Mouse (Mus musculus): ENCODE data around the gene Uqcc1. TPM values are rescaled to one million over a fixed set of nuclear protein-coding genes. Genes with fewer than 3 reads are reported as not detected.
"Not testable (repeated sequence)": the region's sequence is repeated elsewhere in the genome, so short reads cannot be mapped to it uniquely, and the experiment has no call there.

The Uqcc1 gene
- polyA plus RNA-seq, 1 experiment from 2014 or later, result 79.0 TPM

GRCm38 (mm10) chr2:155837961-155838360 is 92.1 kb downstream of the Uqcc1 start:
- WGBS, result 72% methylated on average over 3 of the region's 3 CpGs
- no peak for ATAC-seq (replicated peaks)
- no peaks in the 10 kb centered on the region for H3K9me3 ChIP-seq
- H3K4me2 ChIP-seq (replicated peaks), result no peak overlapping the region
- no peak overlapping the region for H3K9ac ChIP-seq (replicated peaks)
- H3K4me1 ChIP-seq, result no peaks in the 10 kb centered on the region
- H3K36me3 ChIP-seq, result no peaks in the 10 kb centered on the region
- no peaks in the 10 kb centered on the region for H3K27me3 ChIP-seq
- no peak overlapping the region for H3K27ac ChIP-seq (replicated peaks)
- no peak overlapping the region for H3K4me3 ChIP-seq

GRCm38 (mm10) chr2:155834732-155835131 is 95.4 kb downstream of the Uqcc1 start, which contains the start of gene Fam83c:
Fam83c (minus strand) TSS chr2:155834854.
- ATAC-seq (replicated peaks), result no peak
- Histone ChIP-seq H3K4me1 (no peaks in the 10 kb centered on the region), H3K27me3 (no peaks in the 10 kb centered on the region), H3K4me3 (no peak within 1 kb of the TSS), H3K9ac (replicated peaks) (no peak within 1 kb of the TSS), H3K27ac (replicated peaks) (no peak within 1 kb of the TSS), H3K4me2 (replicated peaks) (no peak within 1 kb of the TSS), H3K36me3 (no peaks in the 10 kb centered on the region), H3K9me3 (no peaks in the 10 kb centered on the region)
- WGBS, result 77% methylated on average over 9 of the region's 9 CpGs

- H3K27me3 ChIP-seq; H3K36me3 ChIP-seq; H3K4me1 ChIP-seq; H3K4me2 ChIP-seq (replicated peaks); H3K9ac ChIP-seq (replicated peaks); H3K27ac ChIP-seq (replicated peaks); H3K9me3 ChIP-seq; H3K4me3 ChIP-seq; ATAC-seq (replicated peaks): not testable (repeated sequence)
- WGBS, result 87% methylated on average over 1 of the region's 1 CpGs
Observed at GRCm38 (mm10) chr2:155832087-155832486, 98.0 kb downstream of the Uqcc1 start.

GRCm38 (mm10) chr2:155831302-155831701 is 98.8 kb downstream of the Uqcc1 start:
- H3K4me3 ChIP-seq, result no peak overlapping the region
- WGBS, result 61% methylated on average over 9 of the region's 9 CpGs
- H3K36me3 ChIP-seq, result no peaks in the 10 kb centered on the region
- ATAC-seq (replicated peaks), result no peak
- no peak overlapping the region for H3K4me2 ChIP-seq (replicated peaks)
- no peaks in the 10 kb centered on the region for H3K27me3 ChIP-seq
- H3K27ac ChIP-seq (replicated peaks), result no peak overlapping the region
- peaks cover 12% of the 10 kb centered on the region for H3K4me1 ChIP-seq
- no peak overlapping the region for H3K9ac ChIP-seq (replicated peaks)
- no peaks in the 10 kb centered on the region for H3K9me3 ChIP-seq

- 91% methylated on average over 8 of the region's 8 CpGs for WGBS
- Histone ChIP-seq H3K4me2 (replicated peaks) (no peak overlapping the region), H3K27ac (replicated peaks) (no peak overlapping the region), H3K27me3 (no peaks in the 10 kb centered on the region), H3K9me3 (no peaks in the 10 kb centered on the region), H3K4me1 (peaks cover 16% of the 10 kb centered on the region), H3K9ac (replicated peaks) (no peak overlapping the region), H3K36me3 (no peaks in the 10 kb centered on the region), H3K4me3 (no peak overlapping the region)
- no peak for ATAC-seq (replicated peaks)
Observed at GRCm38 (mm10) chr2:155830841-155831240, 99.3 kb downstream of the Uqcc1 start.

GRCm38 (mm10) chr2:155826630-155827424 is 103.3 kb downstream of the Uqcc1 start, which contains the start of gene Eif6:
Eif6 (minus strand) TSS chr2:155826925.
- no peaks in the 10 kb centered on the region for H3K9me3 ChIP-seq
- H3K4me1 ChIP-seq, result peaks cover 26% of the 10 kb centered on the region
- H3K36me3 ChIP-seq, result peaks cover 22% of the 10 kb centered on the region
- peak; percentile 96 for ATAC-seq (replicated peaks)
- H3K27me3 ChIP-seq, result no peaks in the 10 kb centered on the region
- peak within 1 kb of the TSS; percentile 89 for H3K4me2 ChIP-seq (replicated peaks)
- peak within 1 kb of the TSS; percentile 90 for H3K4me3 ChIP-seq
- H3K27ac ChIP-seq (replicated peaks), result peak within 1 kb of the TSS; percentile 84
- peak within 1 kb of the TSS; percentile 72 for H3K9ac ChIP-seq (replicated peaks)
- 2% methylated on average over 27 of the region's 27 CpGs for whole genome bisulfite sequencing

- 3% methylated on average over 52 of the region's 52 CpGs for WGBS
- Histone ChIP-seq H3K9me3 (no peaks in the 10 kb centered on the region), H3K4me2 (replicated peaks) (peak overlapping the region; percentile 89), H3K4me3 (peak overlapping the region; percentile 90), H3K4me1 (peaks cover 26% of the 10 kb centered on the region), H3K27ac (replicated peaks) (peak overlapping the region; percentile 84), H3K27me3 (no peaks in the 10 kb centered on the region), H3K9ac (replicated peaks) (peak overlapping the region; percentile 72), H3K36me3 (peaks cover 28% of the 10 kb centered on the region)
- no peak for ATAC-seq (replicated peaks)
Observed at GRCm38 (mm10) chr2:155825904-155826629, 104.0 kb downstream of the Uqcc1 start.

- H3K27ac ChIP-seq (replicated peaks), result no peak overlapping the region
- WGBS, result 95% methylated on average over 8 of the region's 8 CpGs
- H3K27me3 ChIP-seq, result no peaks in the 10 kb centered on the region
- H3K4me1 ChIP-seq, result peaks cover 33% of the 10 kb centered on the region
- no peak overlapping the region for H3K4me2 ChIP-seq (replicated peaks)
- H3K9ac ChIP-seq (replicated peaks), result no peak overlapping the region
- H3K4me3 ChIP-seq, result no peak overlapping the region
- H3K9me3 ChIP-seq, result no peaks in the 10 kb centered on the region
- peaks cover 39% of the 10 kb centered on the region for H3K36me3 ChIP-seq
- ATAC-seq (replicated peaks), result no peak
Observed at GRCm38 (mm10) chr2:155823722-155824121, 106.4 kb downstream of the Uqcc1 start.

GRCm38 (mm10) chr2:155820779-155821178 is 109.3 kb downstream of the Uqcc1 start:
- H3K9ac ChIP-seq (replicated peaks), result no peak overlapping the region
- H3K9me3 ChIP-seq, result no peaks in the 10 kb centered on the region
- no peaks in the 10 kb centered on the region for H3K27me3 ChIP-seq
- no peak overlapping the region for H3K4me3 ChIP-seq
- peaks cover 28% of the 10 kb centered on the region for H3K4me1 ChIP-seq
- no peak for ATAC-seq (replicated peaks)
- peaks cover 41% of the 10 kb centered on the region for H3K36me3 ChIP-seq
- WGBS, result 92% methylated on average over 5 of the region's 5 CpGs
- no peak overlapping the region for H3K27ac ChIP-seq (replicated peaks)
- no peak overlapping the region for H3K4me2 ChIP-seq (replicated peaks)

- Histone ChIP-seq H3K4me1 (peaks cover 20% of the 10 kb centered on the region), H3K9me3 (no peaks in the 10 kb centered on the region), H3K4me3 (peak overlapping the region; percentile 58), H3K27me3 (no peaks in the 10 kb centered on the region), H3K27ac (replicated peaks) (peak overlapping the region; percentile 88), H3K4me2 (replicated peaks) (peak overlapping the region; percentile 83), H3K9ac (replicated peaks) (peak overlapping the region; percentile 72), H3K36me3 (peaks cover 45% of the 10 kb centered on the region)
- WGBS, result 63% methylated on average over 6 of the region's 6 CpGs
- ATAC-seq (replicated peaks), result peak; percentile 57; the same call in 1 of the 2 replicates
Observed at GRCm38 (mm10) chr2:155819449-155820251, 110.5 kb downstream of the Uqcc1 start.

- ATAC-seq (replicated peaks), result no peak
Observed at GRCm38 (mm10) chr2:155819392-155819448, 110.9 kb downstream of the Uqcc1 start, which contains the start of gene BC029722. BC029722 (minus strand) TSS chr2:155819426.

More at GRCm38 (mm10) chr2:155819392-155819448, 110.9 kb downstream of the Uqcc1 start, which contains the start of gene BC029722:
- Histone ChIP-seq H3K9me3 (no peaks in the 10 kb centered on the region), H3K27ac (replicated peaks) (peak within 1 kb of the TSS; percentile 88), H3K4me3 (peak within 1 kb of the TSS; percentile 58), H3K27me3 (no peaks in the 10 kb centered on the region), H3K4me2 (replicated peaks) (peak within 1 kb of the TSS; percentile 83), H3K36me3 (peaks cover 49% of the 10 kb centered on the region), H3K9ac (replicated peaks) (peak within 1 kb of the TSS; percentile 72), H3K4me1 (peaks cover 20% of the 10 kb centered on the region)
